Mouse (Mus musculus) C2C12 (cell line): ENCODE measurements around the gene St3gal4. TPM values are rescaled to one million over a fixed set of nuclear protein-coding genes. Genes with fewer than 3 reads are reported as not detected.

Experiments
- H3K27me3 ChIP-seq: one replicate; pipeline ENCODE4 v1.6.1; 2011; ENCODE audit not compliant: control insufficient read depth, insufficient read depth, insufficient read length
- H3K36me3 ChIP-seq: one replicate; pipeline ENCODE4 v1.6.1; 2011; ENCODE audit not compliant: control insufficient read depth, insufficient read depth
- H3K4me3 ChIP-seq: one replicate; pipeline ENCODE4 v1.5.1; 2011; ENCODE audit warnings: mild to moderate bottlenecking, control low read depth; ENCODE audit not compliant: poor library complexity, insufficient read depth, severe bottlenecking
- H3K79me2 ChIP-seq: one replicate; pipeline ENCODE4 v1.6.1; 2011; ENCODE audit not compliant: control insufficient read depth, insufficient read depth
- H3K79me3 ChIP-seq: one replicate; pipeline ENCODE4 v1.6.1; 2011; ENCODE audit warnings: low read depth, control low read depth
- H3ac ChIP-seq: one replicate; pipeline ENCODE3; 2011; ENCODE audit warnings: low read depth; ENCODE audit not compliant: control insufficient read depth, insufficient read length
- CEBPB ChIP-seq: IDR thresholded peaks from one replicate; pipeline ENCODE4 v1.6.1; 2011; ENCODE audit warnings: low read depth, mild to moderate bottlenecking, control low read depth, moderate library complexity
- CTCF ChIP-seq: IDR thresholded peaks from one replicate; pipeline ENCODE4 v1.5.1; 2011; ENCODE audit not compliant: control insufficient read depth, insufficient read depth, insufficient read length
- FOSL1 ChIP-seq: IDR thresholded peaks from one replicate; pipeline ENCODE4 v1.8.0; 2011; ENCODE audit warnings: mild to moderate bottlenecking, low read length; ENCODE audit not compliant: poor library complexity, insufficient read depth, severe bottlenecking
- MAX ChIP-seq: IDR thresholded peaks from one replicate; pipeline ENCODE4 v1.6.1; 2011; ENCODE audit warnings: mild to moderate bottlenecking, control low read depth
- MYOD1 ChIP-seq: IDR thresholded peaks from one replicate; pipeline ENCODE4 v1.6.1; 2011; ENCODE audit warnings: low read depth; ENCODE audit not compliant: control insufficient read depth, insufficient read length
- MYOG ChIP-seq: IDR thresholded peaks from one replicate; pipeline ENCODE4 v1.6.1; 2011; ENCODE audit not compliant: control insufficient read depth, insufficient read length; ENCODE audit errors: extremely low read depth
- USF1 ChIP-seq: IDR thresholded peaks from one replicate; pipeline ENCODE4 v1.6.1; 2011; ENCODE audit warnings: low read depth, mild to moderate bottlenecking, control low read depth, moderate library complexity
- polyA plus RNA-seq: library from polyadenylated mRNA; unstranded; fragments of >200 nt; fragmentation: generic; extraction: Trizol; gene quantifications from one replicate; pipeline ENCODE4 v1.2.1, GENCODE M21; 2012; ENCODE audit warnings: missing spikeins

The St3gal4 gene
- polyA plus RNA-seq, 1 experiment, result 31.1 TPM

GRCm38 (mm10) chr9:35058186-35058585 is 60.9 kb downstream of the St3gal4 start:
- no peak overlapping the region for H3ac ChIP-seq
- H3K79me2 ChIP-seq, result peaks cover 51% of the 10 kb centered on the region
- TF ChIP-seq USF1 (no peak), MAX (no peak), CEBPB (no peak), MYOG (no peak), MYOD1 (no peak), CTCF (no peak), FOSL1 (no peak)
- H3K36me3 ChIP-seq, result peaks cover 12% of the 10 kb centered on the region
- H3K4me3 ChIP-seq, result no peak overlapping the region
- peaks cover 10% of the 10 kb centered on the region for H3K79me3 ChIP-seq
- no peaks in the 10 kb centered on the region for H3K27me3 ChIP-seq

GRCm38 (mm10) chr9:35057631-35058030 is 61.4 kb downstream of the St3gal4 start:
- peaks cover 46% of the 10 kb centered on the region for H3K79me2 ChIP-seq
- H3K27me3 ChIP-seq, result no peaks in the 10 kb centered on the region
- no peak overlapping the region for H3ac ChIP-seq
- H3K4me3 ChIP-seq, result no peak overlapping the region
- TF ChIP-seq MAX, result no peak
- TF ChIP-seq MYOD1, result no peak
- no peak for TF ChIP-seq CEBPB
- peaks cover 10% of the 10 kb centered on the region for H3K79me3 ChIP-seq
- H3K36me3 ChIP-seq, result peaks cover 13% of the 10 kb centered on the region

- Histone ChIP-seq H3K79me2 (peaks cover 46% of the 10 kb centered on the region), H3K79me3 (peaks cover 10% of the 10 kb centered on the region), H3K27me3 (no peaks in the 10 kb centered on the region), H3K36me3 (peaks cover 16% of the 10 kb centered on the region), H3K4me3 (no peak overlapping the region), H3ac (no peak overlapping the region)
- TF ChIP-seq MYOD1 (no peak), MYOG (no peak), CEBPB (no peak), CTCF (no peak), FOSL1 (no peak), USF1 (no peak), MAX (no peak)
These were observed 62.5 kb downstream of the St3gal4 start for GRCm38 (mm10) chr9:35056611-35057010.

- H3K4me3 ChIP-seq, result no peak overlapping the region
- peaks cover 10% of the 10 kb centered on the region for H3K79me3 ChIP-seq
- TF ChIP-seq MAX (no peak), MYOD1 (no peak), CTCF (no peak), MYOG (no peak), FOSL1 (no peak), USF1 (no peak), CEBPB (no peak)
- H3K27me3 ChIP-seq, result no peaks in the 10 kb centered on the region
- H3ac ChIP-seq, result no peak overlapping the region
- H3K79me2 ChIP-seq, result peaks cover 43% of the 10 kb centered on the region
- peaks cover 25% of the 10 kb centered on the region for H3K36me3 ChIP-seq
These were observed 63.3 kb downstream of the St3gal4 start for GRCm38 (mm10) chr9:35055528-35056330.

- no peak for TF ChIP-seq USF1
- no peak for TF ChIP-seq MYOG
- TF ChIP-seq FOSL1, result no peak
- TF ChIP-seq MYOD1, result no peak
- no peak for TF ChIP-seq CEBPB
- no peak for TF ChIP-seq CTCF
- TF ChIP-seq MAX, result no peak
These were observed 65.4 kb downstream of the St3gal4 start for GRCm38 (mm10) chr9:35053669-35054068.

GRCm38 (mm10) chr9:35053081-35053480 is 66.0 kb downstream of the St3gal4 start:
- no peaks in the 10 kb centered on the region for H3K27me3 ChIP-seq
- H3ac ChIP-seq, result no peak overlapping the region
- H3K4me3 ChIP-seq, result no peak overlapping the region
- H3K36me3 ChIP-seq, result peaks cover 39% of the 10 kb centered on the region
- H3K79me2 ChIP-seq, result peaks cover 17% of the 10 kb centered on the region
- peaks cover 2% of the 10 kb centered on the region for H3K79me3 ChIP-seq
- no peak for TF ChIP-seq MYOD1

More at GRCm38 (mm10) chr9:35053669-35054068, 65.4 kb downstream of the St3gal4 start:
- H3K79me2 ChIP-seq, result peaks cover 22% of the 10 kb centered on the region
- no peak overlapping the region for H3K4me3 ChIP-seq
- peaks cover 34% of the 10 kb centered on the region for H3K36me3 ChIP-seq
- H3K79me3 ChIP-seq, result peaks cover 3% of the 10 kb centered on the region
- no peaks in the 10 kb centered on the region for H3K27me3 ChIP-seq
- no peak overlapping the region for H3ac ChIP-seq
